In genomic region chr1:38626739-38627661, GRCm38 (mm10) we compare ENCODE assay signal across 7 mouse cellular contexts. TPM values are rescaled to one million over a fixed set of nuclear protein-coding genes. Genes with fewer than 3 reads are reported as not detected.
DNase-seq lines count a peak whose midpoint lies in the region; ATAC-seq lines count a peak whose summit lies in the region.

No protein-coding gene starts in this region.

- H3K4me3 ChIP-seq in intestine, embryonic 14.5 days (ENCODE audit: low read depth, low read length): peak overlapping the region; percentile 81
- H3K4me3 ChIP-seq in limb, embryonic 15.5 days: peak overlapping the region; percentile 81
- peak overlapping the region; percentile 74 for H3K4me3 ChIP-seq in midbrain, embryonic 15.5 days

- H3K27me3 ChIP-seq in intestine, embryonic 14.5 days (replicated peaks; ENCODE audit: control insufficient read depth, insufficient read depth, low read length): peaks cover 14% of the 10 kb centered on the region; the same call in 1 of the 2 replicates
- peaks cover 19% of the 10 kb centered on the region; the same call in 1 of the 2 replicates for H3K27me3 ChIP-seq in limb, embryonic 15.5 days
- no peaks in the 10 kb centered on the region for H3K27me3 ChIP-seq in midbrain, embryonic 15.5 days (replicated peaks)
- H3K27me3 ChIP-seq in splenic B cell, adult 2 months (ENCODE audit: control insufficient read depth, insufficient read depth, low read length, poor library complexity, severe bottlenecking): no peaks in the 10 kb centered on the region; the same call in 1 of the 2 replicates

- H3K4me2 ChIP-seq in intestine, embryonic 14.5 days (ENCODE audit: low read length): peak overlapping the region; percentile 66
- peak overlapping the region; percentile 74 for H3K4me2 ChIP-seq in limb, embryonic 15.5 days
- H3K4me2 ChIP-seq in midbrain, embryonic 15.5 days: peak overlapping the region; percentile 80

- peak; percentile 78 for ATAC-seq in intestine, embryonic 14.5 days (replicated peaks; ENCODE audit: low FRiP score, low TSS enrichment, low read depth)
- peak; percentile 83 for ATAC-seq in limb, embryonic 15.5 days (ENCODE audit: insufficient number of reproducible peaks, low FRiP score, low TSS enrichment, low read depth)
- ATAC-seq in midbrain, embryonic 15.5 days (replicated peaks): peak; percentile 89

- 0 out of 2 replicates have a peak, but pooled peaks cover 3% of the 10 kb centered on the region for H3K36me3 ChIP-seq in intestine, embryonic 14.5 days (ENCODE audit: control insufficient read depth, insufficient read depth, low read length)
- H3K36me3 ChIP-seq in limb, embryonic 15.5 days: no peaks in the 10 kb centered on the region
- H3K36me3 ChIP-seq in midbrain, embryonic 15.5 days (replicated peaks): no peaks in the 10 kb centered on the region
- no peaks in the 10 kb centered on the region; the same call in 1 of the 2 replicates for H3K36me3 ChIP-seq in splenic B cell, adult 2 months (ENCODE audit: control insufficient read depth, insufficient read depth, low read length, poor library complexity, severe bottlenecking)

- 1% methylated on average over 63 of the region's 133 CpGs for WGBS in intestine, embryonic 14.5 days
- WGBS in limb, embryonic 15.5 days: under 1% methylated on average over 98 of the region's 133 CpGs
- WGBS in midbrain, embryonic 15.5 days: under 1% methylated on average over 76 of the region's 133 CpGs

- peak overlapping the region; percentile 92 for H3K27ac ChIP-seq in intestine, embryonic 14.5 days (ENCODE audit: low read depth)
- peak overlapping the region; percentile 93 for H3K27ac ChIP-seq in limb, embryonic 15.5 days
- peak overlapping the region; percentile 96 for H3K27ac ChIP-seq in midbrain, embryonic 15.5 days

- H3K9ac ChIP-seq in intestine, embryonic 14.5 days (ENCODE audit: low read length): peak overlapping the region; percentile 78
- H3K9ac ChIP-seq in limb, embryonic 15.5 days: peak overlapping the region; percentile 68
- H3K9ac ChIP-seq in midbrain, embryonic 15.5 days: peak overlapping the region; percentile 83

- H3K9me3 ChIP-seq in intestine, embryonic 14.5 days (ENCODE audit: control insufficient read depth, low read length): no peaks in the 10 kb centered on the region
- no peaks in the 10 kb centered on the region for H3K9me3 ChIP-seq in limb, embryonic 15.5 days
- H3K9me3 ChIP-seq in midbrain, embryonic 15.5 days: no peaks in the 10 kb centered on the region

- H3K4me1 ChIP-seq in intestine, embryonic 14.5 days (replicated peaks; ENCODE audit: control insufficient read depth, insufficient read depth, low read length): peaks cover 20% of the 10 kb centered on the region
- peaks cover 41% of the 10 kb centered on the region for H3K4me1 ChIP-seq in limb, embryonic 15.5 days
- peaks cover 55% of the 10 kb centered on the region for H3K4me1 ChIP-seq in midbrain, embryonic 15.5 days

- peak; percentile 73 for DNase-seq in adrenal gland, adult 2 months
- DNase-seq in cerebellum, postnatal 25 days: peak; percentile 78 to 89
- DNase-seq in gastrocnemius, postnatal 10 days: peak; percentile 67
- peak; percentile 84 for DNase-seq in intestine, embryonic 14.5 days (ENCODE audit: low spot score)
- peak; percentile 58 for DNase-seq in splenic B cell, adult 2 months (ENCODE audit: low read depth, low spot score)

RNA-seq across cellular contexts. Expression of gene Aff3, which starts 37.8 kb away (rescaled TPM):
- 1 to 10 TPM; 3.0 to 3.5 TPM for total RNA-seq in adrenal gland, adult 2 months (2021)
- 2.9 TPM in 2 replicates for polyA plus RNA-seq in adrenal gland, adult 2 months (2012; rRNA removed)
- total RNA-seq in gastrocnemius, postnatal 10 days (2021): 1 to 10 TPM; 5.0 to 7.4 TPM
- 7.6 and 8.6 TPM in 2 replicates for polyA plus RNA-seq in intestine, embryonic 14.5 days (2014; fragmentation: Nextera tagmentation; extraction: Ambion mirVana)
- 10.1 and 12.0 TPM in 2 replicates for polyA plus RNA-seq in limb, embryonic 15.5 days (2015; fragmentation: Nextera tagmentation; extraction: Ambion mirVana)
- polyA plus RNA-seq in midbrain, embryonic 15.5 days (2015; fragmentation: Nextera tagmentation; extraction: Ambion mirVana): 38.0 and 38.1 TPM in 2 replicates

Comparison
In these comparisons a context has a peak if more than half of its experiments do, and no peak if none do; other contexts are left out.
1. Peak in every context shown above with its lines: DNase-seq, ATAC-seq, H3K4me3 ChIP-seq and H3K27ac ChIP-seq.